Mouse (Mus musculus) myocyte (in vitro differentiated cells): ENCODE measurements at regions not wholly inside any gene's neighbourhood (a gene's known extent, or its start where the extent isn't known, plus 50 kb on each side); places are given as distances from the start of the nearest gene placed in this dataset.

ENCODE experiments used
- POLR2A ChIP-seq: IDR thresholded peaks from one replicate; pipeline ENCODE4 v1.6.1; 2011; ENCODE audit warnings: low read depth, mild to moderate bottlenecking, control low read depth, moderate library complexity; ENCODE audit not compliant: insufficient read length
- TCF12 ChIP-seq: IDR thresholded peaks from one replicate; pipeline ENCODE4 v1.6.1; 2011; ENCODE audit warnings: mild to moderate bottlenecking, control low read depth; ENCODE audit not compliant: poor library complexity, insufficient read depth, severe bottlenecking
- USF1 ChIP-seq: IDR thresholded peaks from one replicate; pipeline ENCODE4 v1.6.1; 2011; ENCODE audit warnings: low read depth, mild to moderate bottlenecking, control low read depth, moderate library complexity

DNA sequence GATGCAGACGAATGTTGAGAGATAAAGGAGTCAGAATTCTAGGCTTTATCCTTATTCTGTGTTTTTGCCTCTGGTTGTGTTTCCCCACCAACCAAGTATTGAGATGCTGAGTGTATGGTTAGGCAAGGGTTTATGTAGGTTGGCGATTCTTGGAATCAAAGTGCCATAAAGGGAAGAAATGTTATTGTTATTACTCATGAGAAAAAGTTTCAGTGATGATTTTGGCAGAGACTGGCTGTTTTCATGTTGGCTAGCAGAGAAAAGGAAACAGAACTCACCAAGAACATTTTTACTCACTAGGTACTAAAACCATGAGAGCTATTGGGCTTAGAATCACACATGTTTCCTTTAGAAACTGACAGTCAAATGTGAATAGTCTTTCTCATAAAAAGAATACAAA lies 202.9 kb downstream of the Fzd1 start:
- TF ChIP-seq USF1 = no peak
- no peak for TF ChIP-seq POLR2A
- no peak for TF ChIP-seq TCF12
